Mouse (Mus musculus): ENCODE data around the gene Rfx1.

Gene Rfx1

DNA sequence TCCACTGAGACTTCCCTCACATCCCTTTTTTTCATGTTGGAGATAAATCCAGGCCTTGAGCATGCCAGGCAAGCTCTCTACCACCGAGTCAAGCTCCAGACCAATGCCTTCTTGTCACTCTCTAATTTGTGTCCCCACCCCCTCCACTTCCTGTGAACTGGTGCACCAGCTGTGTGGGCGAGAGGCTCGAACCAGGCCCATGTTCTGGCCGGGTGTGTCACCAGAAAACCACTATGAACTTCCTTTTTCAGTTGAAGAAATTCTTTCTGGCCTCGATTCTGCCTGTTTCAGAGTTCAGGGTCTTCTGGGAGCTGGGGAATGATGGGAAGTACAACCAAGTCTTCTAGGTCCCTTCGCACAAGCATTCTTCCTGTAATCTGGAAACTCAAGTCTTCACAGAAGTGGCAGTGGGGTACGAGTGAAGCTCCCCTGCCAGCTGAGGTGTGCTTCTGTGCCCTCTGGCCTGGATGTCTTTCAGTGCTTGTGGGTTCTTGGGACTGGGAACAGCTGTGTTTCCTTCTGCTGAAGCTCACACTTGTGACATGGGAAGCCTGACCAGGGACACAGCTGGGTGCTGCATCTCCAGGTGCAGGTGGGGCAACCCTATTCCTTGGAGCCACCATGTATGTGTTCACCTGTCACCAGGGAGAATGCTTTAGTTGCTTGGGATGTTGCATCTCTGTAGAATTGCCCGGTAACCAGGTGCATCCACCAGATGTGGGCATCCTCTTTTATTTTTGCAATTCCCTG lies 2.6 kb upstream of the Rfx1 start:
- no peak for DNase-seq

DNA sequence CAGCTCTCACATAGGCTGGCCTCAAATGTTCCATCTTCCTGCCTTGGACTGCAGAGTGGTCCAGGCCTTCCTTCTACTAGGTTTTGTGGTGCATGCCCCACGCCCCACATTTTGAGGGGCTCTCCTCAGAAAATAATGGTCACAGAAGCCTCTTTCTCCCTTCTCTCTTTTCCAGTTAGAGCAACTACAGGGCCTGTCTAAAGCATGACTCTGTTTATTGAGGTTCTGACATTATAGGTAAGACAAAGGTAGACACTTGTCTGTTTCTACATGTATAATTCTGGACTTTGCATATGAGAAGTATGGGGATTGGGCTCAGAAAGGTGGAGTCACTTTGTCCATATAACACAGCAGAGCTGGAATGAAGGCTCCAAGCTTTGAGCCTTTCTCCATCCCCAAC lies 1.6 kb upstream of the Rfx1 start, which contains the start of gene Gm10643:
Gene Gm10643 (minus strand): TSS at position 101 of the 400 bp plus-strand sequence.
- no peak for DNase-seq

DNA sequence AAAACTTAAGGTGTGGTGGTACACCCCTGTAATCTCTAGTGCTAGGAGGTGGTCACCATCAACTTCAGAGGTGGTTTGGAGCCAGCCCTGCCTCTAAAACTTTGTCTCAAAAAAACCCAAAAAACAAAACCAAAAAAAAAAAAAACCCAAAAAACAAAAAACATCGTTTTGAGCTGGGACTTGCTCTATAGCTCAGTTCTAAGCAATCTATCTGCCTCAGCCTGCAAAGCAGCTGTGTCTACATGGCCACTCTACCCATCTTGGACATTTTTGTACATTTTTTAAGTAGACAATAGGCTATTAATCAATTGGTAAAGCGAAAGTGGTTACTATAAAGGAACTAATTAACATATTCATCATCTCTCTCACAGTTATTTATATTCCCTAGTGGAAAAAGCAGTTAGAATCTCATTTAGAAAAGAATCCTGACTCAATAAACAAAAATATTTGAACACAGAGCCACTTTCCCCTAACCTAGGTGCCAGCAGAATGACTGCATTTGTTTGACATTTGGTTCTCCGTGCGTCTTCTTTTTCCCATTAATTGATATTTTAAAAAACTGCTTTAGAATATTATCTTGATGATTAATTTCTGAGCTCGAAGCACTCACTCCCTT lies 1.1 kb upstream of the Rfx1 start:
- no peak for DNase-seq

DNA sequence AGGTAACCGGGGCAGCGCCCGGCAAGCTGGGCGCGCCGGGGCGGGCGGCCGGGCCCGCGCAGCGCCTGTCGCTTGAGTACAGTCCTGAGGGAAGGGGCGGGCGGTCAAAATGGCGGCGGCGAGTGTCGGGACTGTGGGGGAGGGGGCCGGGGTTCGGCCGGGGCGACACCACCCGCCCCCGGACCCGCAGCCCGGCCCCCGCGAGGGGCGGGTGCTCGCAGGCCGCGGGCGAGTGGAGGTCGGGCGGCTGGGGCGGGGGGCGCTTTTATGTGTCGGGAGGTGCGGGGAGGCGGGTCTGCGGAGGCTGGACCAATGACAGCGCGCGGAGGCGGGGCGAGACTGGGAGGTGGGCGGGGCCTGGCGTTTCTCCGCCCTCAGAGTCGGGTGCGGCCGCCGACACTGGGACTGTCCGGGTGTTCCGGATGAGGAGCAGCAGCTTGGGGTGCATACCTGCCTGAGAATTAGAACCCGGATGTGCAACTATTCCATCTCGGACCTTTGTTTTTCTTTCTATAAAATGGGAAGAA lies 476 bp downstream of the Rfx1 start:
- DNase-seq, result peak; percentile 97 to 98

DNA sequence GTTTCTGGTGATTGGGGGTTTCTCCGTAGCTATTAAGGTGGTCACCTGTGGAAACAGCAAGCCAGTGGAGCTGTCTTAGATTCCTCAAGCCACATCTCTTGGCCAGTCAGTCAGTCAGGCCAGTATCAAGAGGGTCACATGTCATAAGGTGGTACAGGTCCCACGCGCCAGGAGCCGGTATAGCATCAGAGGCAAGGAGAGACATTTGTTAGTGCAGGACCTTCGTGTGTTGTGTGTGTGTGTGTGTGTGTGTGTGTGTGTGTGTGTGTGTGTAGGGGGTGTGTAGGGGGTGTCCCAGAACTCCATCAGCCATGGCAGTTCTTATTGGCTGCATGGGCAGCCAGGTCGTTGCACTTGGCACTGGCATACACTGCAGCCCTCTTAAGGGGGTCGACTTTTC lies 1.3 kb downstream of the Rfx1 start:
- DNase-seq, result no peak

DNA sequence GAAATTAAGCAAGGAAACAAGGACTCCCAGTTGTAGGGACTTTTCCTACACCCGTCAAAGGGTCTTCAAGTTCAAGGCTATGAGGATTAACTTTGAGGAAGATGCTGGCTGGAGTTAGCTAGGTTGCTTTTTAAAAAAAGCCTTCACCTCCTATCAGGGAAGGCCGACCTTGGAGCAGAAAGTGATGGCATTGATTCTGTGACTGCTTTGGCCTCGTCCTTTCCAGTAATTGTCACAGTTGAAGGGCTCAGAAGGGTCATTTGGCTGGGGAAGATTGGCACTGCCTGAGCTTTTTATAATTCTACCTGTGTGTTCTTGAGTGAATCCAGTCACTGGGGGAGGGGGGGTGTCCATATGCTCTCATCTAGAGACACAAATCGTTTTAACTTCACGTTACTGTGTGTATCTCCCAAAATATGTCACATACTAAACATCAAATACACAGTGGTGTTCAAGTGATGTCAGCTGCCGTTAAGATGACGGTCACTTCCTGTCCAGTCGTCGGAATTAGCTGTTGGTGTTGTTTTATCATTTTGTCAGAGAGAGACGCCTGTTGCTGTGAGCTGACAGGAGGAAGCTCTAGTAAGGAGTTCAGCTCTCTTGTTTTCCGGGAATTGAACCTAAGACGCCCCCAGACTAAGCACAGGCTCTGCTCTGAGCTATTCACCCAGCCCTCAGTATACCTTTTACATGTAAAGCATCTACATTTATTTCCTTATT lies 1.8 kb downstream of the Rfx1 start:
- no peak for DNase-seq

DNA sequence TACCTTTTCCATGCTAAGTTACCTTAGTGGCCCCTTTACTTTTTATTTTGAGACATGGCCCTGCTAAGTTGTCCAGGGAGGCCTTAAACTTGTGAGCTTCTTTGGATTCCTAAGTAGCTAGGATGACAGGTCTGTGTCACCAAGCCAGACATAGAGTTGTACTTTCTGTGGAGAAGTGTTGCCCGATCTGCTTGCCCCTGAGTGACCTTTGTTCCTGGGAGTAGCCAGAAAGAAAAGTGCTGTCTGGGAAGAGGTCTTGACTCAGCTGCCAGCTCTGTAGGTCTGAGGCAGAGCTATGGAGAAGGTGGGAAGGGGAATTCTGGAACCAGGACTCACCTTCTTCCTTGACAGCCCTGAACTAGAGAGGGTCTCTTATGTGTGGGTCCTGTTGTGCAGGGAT lies 2.5 kb downstream of the Rfx1 start:
- DNase-seq, result peak; percentile 40 to 65

DNA sequence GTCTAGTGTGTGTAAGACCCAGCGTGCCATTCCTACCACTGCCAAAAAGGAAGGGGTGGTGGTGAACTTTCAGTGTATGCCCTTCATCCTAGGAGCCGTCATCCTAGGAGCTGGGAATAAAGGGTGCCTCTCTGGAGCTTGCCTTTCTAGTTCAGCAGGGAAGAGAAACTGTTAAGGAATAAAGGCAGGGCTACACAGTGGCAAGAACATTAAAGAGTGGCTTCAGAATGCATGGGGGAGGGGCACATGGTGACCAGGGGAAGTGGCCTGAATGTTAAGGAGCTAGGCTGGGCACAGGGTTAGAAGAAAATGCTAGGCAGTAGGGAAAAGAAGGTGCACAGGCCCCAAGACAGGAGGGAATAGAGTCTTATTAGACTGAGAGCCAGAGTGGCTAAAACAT lies 3.1 kb downstream of the Rfx1 start:
- no peak for DNase-seq

DNA sequence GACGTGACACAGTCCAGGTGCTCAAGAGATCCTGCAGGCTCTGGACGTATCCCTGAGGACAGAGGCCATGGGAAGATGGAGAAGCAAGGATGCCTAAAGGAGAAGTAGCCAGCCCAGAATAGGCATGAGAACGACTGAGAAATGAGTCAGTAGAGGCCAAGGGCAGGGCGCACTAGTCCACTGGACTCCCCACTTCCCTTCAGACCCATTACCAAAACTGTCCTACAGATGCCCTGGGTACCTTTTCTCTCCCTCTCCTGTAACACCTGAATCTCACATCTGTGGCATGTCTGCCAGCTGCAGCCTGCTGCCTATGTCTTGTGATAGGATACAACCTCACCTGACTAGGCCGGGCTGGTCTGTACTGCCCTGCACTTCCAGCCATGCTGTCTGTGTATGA lies 3.6 kb downstream of the Rfx1 start:
- no peak for DNase-seq

DNA sequence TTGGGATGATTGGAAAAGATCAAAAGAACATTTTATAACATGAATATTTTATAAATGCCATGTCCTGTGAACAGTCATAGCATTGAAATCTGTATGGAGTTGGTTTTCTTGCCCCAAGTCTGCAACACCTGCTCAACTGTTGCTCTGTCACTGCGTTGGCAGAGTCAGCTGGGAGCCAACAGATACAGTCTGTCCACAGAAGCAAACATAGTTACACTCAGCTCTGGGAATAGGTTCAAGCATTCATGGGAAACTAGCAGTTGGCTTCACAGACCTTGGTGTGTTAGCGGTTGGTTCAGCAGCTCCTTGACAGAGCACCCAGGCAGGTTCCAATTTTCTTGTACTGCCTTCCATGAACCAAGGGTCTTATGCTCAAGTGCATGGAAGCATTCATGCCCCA lies 4.0 kb downstream of the Rfx1 start:
- DNase-seq, result no peak

DNA sequence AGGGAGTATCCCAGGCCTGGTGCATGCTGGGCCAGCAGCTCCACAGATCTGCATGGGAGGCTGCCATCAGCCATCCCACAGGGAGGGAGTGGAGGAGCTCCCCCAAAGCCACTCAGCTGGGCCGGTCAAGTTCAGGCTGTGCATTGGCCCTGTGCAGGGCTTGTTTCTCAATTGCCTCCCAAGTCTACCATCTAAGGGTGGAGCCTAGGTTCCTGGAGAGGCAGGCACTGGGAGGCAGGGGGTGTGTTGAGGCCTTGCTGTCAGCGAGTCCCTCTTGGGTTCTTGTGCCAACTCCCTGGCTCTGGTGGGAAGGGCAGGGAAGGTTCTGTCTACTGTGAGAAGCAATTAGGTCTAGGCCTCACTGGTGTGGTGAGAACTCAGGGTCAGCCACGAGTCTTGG lies 5.3 kb downstream of the Rfx1 start:
- DNase-seq, result no peak

DNA sequence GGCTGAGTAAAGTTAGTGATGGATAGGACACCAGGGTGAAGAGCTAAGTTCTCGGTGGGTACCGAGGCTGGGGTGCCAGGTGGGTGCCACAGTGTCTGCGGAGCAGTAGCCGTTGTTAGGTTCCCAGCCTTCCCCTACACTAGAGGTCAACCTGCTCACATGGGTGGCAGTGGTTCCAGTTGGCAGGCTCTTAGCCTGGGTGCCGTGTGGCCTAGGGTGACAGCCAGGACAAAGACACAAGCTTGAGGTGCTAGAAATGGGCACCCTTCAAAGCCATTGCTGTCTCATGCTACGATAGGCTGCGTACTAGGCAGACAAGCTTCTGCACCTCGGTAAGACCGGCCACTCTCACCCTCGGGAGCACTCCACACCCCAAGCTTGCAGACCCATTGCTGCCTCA lies 5.7 kb downstream of the Rfx1 start:
- no peak for DNase-seq

DNA sequence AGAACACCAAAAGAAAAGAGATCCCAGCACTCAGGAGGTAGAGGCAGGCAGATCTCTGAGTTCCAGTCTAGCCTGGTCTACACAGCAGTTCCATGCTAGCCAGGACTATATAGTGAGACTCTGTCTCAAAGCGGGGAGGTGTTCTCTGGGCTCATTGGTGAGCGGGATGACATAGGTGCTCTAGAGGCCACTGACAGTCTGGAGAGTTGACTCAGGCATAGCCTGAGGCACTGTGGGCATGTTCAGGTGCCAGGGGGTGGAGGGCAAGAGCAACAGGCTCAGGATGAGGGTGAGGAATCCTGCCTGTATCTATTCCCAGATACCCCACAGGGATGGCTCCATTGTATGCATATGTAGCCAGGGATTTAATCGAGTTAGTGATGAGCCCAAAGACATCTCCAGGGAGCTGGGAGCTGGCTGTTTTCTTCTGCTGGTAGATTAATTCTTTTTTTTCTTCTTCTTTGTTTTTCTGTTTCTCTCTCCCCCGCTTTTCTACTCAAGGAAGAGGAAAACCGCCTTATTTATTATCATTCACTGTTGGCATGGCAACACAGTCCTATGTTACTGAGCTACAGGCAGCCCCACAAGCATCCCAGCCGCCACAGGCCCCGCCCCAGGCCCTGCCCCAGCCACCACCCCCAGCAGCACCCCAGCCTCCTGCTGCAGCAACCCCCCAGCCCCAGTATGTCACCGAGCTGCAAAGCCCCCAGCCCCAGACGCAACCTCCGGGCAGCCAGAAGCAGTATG lies 6.8 kb downstream of the Rfx1 start:
- no peak for DNase-seq

DNA sequence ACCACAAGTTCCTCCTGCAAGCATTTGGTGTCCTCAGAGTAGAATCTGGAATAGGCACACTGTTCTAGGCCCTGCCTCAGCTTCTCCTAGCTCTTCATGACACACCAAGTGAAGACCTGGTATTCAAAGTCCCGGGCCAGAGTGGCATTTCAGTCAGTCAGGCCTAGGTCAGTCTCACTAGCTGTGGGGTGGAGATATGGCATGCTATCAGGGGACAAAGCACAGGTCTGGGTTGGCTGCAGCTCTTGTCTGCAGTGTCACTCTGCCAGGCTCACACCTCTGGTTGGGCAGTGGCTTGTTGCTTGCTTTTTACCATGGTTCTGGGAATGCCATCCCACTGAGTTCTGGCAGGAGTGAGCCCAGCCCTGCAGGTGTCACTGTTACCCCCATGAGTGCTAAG lies 9.8 kb downstream of the Rfx1 start:
- DNase-seq, result peak in 1 of 2 experiments; percentile 24

DNA sequence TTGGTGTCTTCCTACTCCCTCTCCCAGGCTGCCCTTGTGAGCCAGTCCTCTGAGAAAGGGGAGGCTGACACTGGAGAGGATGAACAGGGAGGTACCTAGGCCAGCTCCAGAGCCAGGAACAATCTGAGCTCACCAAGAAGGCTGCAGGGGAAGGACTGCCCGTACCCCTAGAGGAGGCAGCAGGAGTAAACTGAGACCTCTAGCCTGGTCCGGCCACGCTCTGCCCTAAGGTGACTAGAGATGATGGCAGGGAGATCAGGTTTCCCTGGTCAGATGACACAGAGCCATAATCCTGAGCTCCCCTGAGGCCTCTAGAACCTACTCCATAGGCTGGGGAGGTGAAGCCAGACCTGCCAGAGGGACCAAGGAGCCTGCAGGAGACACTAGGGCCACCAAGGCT lies 10.2 kb downstream of the Rfx1 start:
- peak in 1 of 2 experiments; percentile 13 for DNase-seq

DNA sequence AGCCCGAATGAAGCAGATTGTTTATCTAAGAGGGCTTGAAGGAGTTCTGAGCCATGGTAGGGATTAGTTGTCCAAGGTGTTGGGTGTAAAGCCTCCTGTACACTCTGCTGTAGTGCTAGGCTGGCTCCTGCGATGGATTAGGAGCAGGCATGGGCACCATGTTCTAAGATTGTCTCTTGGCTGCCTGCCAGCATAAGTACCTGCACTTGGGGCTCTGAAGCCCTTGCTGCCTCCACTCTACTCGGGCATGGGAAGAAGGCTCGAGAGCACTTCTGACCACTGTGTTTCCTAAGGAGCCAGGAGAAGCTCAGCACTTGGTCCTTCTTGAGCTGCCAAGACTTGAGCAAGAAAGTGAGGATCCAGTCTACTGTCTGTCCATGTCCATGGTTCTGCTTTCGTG lies 12.6 kb downstream of the Rfx1 start:
- no peak for DNase-seq

DNA sequence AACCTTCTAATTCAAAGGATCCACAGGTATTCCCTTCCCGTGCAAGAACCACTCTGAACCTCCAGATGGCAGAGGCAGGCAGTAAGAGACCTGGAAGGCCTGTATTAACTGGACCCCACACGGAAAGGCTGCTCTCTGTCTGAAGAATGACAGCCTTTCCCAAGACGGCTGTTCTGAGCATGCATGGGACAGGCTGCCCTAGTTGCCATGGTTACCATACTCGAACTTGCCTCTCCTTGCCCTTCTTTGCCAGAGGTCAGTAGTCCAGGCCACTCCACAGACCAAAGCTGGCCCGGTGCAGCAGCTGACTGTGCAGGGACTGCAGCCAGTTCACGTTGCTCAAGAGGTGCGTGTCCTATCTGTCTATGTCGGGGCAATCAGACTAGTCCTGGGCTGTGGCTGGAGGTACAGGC lies 17.2 kb downstream of the Rfx1 start:
- DNase-seq, result peak; percentile 75 to 95

DNA sequence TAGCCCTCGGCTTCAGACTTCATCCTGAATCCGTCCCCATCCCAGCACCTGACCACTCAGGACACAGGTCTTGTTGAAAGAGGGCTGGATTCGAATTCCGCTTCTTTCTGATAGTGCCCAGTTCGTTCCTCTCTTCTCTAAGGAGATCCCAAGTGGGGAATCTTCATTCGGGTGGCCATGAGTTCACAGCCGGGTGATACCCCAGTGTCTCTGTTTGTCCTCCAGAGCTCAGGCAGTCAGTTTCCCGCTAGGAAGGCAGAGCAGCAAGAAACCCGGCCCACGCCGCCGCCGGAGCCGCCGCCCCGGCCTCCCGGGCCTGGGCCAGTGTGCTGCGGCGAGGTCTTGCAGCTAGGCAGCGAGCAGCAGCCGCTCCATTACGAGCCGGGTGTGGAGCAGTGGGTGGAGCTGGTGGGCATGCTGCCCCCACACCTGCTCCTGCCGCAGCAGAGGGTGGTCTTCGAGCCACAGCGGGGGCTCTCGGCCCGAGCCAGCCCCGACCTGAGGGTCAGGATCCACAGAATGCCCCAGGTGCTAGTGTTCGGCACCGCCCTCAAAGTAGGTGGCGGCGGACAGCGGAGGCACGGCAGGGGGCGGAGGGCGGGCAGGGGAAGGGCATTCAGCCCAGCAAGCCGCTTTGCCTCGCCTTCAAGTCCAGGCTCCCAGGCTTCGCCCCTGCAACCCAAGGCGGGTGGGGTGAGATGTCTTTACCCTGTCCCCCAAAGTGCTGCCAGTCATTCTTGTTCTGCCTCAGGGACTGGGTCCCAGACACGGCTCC lies 17.9 kb downstream of the Rfx1 start:
- peak; percentile 41 to 72 for DNase-seq

DNA sequence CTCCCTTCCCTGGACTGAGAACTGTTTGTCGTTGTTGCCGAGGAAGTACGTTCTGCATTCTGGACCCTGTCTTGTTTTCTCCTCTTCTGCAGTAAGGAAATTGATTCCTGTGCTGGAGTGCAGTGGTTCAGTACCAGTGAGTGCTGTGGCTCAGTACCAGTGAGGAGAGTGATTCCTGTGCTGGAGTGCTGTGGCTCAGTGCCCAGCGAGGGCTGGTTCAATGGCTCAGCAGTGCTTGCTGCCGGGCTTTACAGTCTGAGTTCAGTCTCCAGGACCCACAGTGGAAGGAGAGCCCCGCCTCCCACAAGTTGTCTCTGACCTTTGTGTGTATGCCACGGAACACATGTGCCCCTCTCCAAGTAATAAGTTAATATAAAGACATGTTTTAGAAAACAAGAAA lies 20.5 kb downstream of the Rfx1 start:
- DNase-seq, result peak; percentile 53 to 73

DNA sequence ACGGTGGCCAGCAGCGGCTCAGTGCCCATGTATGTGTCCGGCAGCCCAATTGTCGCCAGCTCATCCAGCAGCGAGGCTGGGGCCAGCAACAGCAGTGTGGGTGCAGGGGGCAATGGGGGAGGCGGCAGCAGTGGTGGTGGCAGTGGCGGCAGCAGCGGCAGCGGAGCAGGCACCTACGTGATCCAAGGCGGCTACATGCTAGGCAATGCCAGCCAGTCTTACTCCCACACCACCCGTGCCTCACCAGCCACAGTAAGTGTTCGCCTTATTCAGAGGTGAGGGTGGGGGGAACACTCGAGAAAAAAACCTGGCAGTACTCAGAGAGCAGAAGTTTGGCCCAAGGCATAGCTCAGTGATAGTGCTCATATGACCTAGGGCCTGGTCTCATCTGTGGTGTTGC lies 21.2 kb downstream of the Rfx1 start:
- DNase-seq, result peak in 1 of 2 experiments; percentile 28

DNA sequence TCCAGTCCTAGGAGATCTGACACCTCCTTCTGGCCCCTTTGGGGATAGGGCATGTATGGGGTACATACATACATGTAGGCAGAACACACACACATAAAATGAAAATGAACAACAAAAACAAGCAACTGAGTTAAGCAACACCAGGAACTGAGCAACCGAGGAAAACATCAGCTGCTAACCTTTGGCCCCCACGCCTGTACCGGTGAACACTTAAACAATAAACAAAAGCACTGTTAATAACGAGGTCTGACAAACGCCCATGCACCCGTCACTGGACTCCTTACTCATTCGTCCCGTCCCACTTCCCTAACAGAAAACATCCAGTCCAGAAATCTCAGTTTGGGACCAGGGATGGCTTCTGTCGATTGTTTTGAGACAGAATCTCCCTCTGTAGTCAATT lies 22.6 kb downstream of the Rfx1 start:
- DNase-seq, result no peak

DNA sequence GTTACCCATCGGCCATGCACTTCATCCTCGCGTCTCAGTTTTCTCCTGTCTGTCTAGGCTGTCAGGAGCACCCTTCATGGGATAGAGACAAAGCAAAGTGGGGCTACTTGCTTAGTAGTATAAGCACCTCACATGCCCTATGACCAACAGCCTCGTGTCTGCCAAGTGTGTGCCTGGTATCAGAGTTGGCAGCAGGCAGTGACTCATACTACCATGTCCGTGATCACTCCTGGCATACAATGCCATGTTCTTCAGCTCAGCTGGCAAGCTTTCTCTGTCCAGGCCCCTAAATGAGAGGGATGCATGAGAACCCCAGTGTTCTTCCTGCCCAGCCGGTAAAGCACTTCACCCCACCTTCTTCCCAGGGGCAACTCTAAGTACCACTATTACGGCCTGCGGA lies 24.0 kb downstream of the Rfx1 start:
- DNase-seq, result no peak
